In genomic region chr6:52020276-52020675, GRCm38 (mm10) we compare ENCODE assay signal across 26 mouse cellular contexts.
"Had no signal": no experiment of that assay in that cellular context is flagged by ENCODE, and none has a peak within 500 bp of the region (broad histone marks: within the 10 kb centered on the region; RNA-seq: fewer than 3 reads in every experiment).

No protein-coding gene starts in this region.

- H3K27ac ChIP-seq: embryonic facial prominence, embryonic 10.5 days; embryonic facial prominence, embryonic 12.5 days; embryonic facial prominence, embryonic 13.5 days; embryonic facial prominence, embryonic 15.5 days; forebrain, embryonic 10.5 days; forebrain, embryonic 12.5 days; forebrain, embryonic 13.5 days; forebrain, embryonic 15.5 days; gastrocnemius, adult 2 months; heart, adult 2 months; heart, embryonic 10.5 days had no signal

- H3K4me1 ChIP-seq: embryonic facial prominence, embryonic 10.5 days; embryonic facial prominence, embryonic 13.5 days; embryonic facial prominence, embryonic 15.5 days; forebrain, embryonic 10.5 days; forebrain, embryonic 12.5 days; forebrain, embryonic 13.5 days; forebrain, embryonic 15.5 days had no signal

- H3K36me3 ChIP-seq: embryonic facial prominence, embryonic 10.5 days; embryonic facial prominence, embryonic 12.5 days; embryonic facial prominence, embryonic 13.5 days; embryonic facial prominence, embryonic 15.5 days; forebrain, embryonic 10.5 days; forebrain, embryonic 12.5 days; forebrain, embryonic 15.5 days; heart, embryonic 10.5 days had no signal

- H3K4me3 ChIP-seq: embryonic facial prominence, embryonic 10.5 days; embryonic facial prominence, embryonic 12.5 days; embryonic facial prominence, embryonic 13.5 days; embryonic facial prominence, embryonic 15.5 days; erythroblast, embryonic 14.5 days; forebrain, embryonic 10.5 days; forebrain, embryonic 12.5 days; forebrain, embryonic 13.5 days; forebrain, embryonic 15.5 days; gastrocnemius, adult 2 months; heart, adult 2 months; heart, embryonic 10.5 days had no signal

- DNase-seq: cerebellum, adult 9-10 months; cerebellum, adult 9-11 months; cerebellum, postnatal 10 days; cerebellum, postnatal 14 days; cerebellum, postnatal 25 days; cerebellum, postnatal 36 days; embryo, embryonic 11 days; forebrain, postnatal 0 days; gastrocnemius, adult 2 months; gastrocnemius, postnatal 10 days; gastrocnemius, postnatal 14 days; gastrocnemius, postnatal 25 days; gastrocnemius, postnatal 36 days; heart, adult 11 months; heart, adult 18-20 months; heart, adult 2 months had no signal

- H3K9ac ChIP-seq: embryonic facial prominence, embryonic 12.5 days; embryonic facial prominence, embryonic 13.5 days; embryonic facial prominence, embryonic 15.5 days; forebrain, embryonic 12.5 days; forebrain, embryonic 13.5 days; forebrain, embryonic 15.5 days; forebrain, postnatal 0 days had no signal

- H3K4me2 ChIP-seq: embryonic facial prominence, embryonic 12.5 days; embryonic facial prominence, embryonic 13.5 days; embryonic facial prominence, embryonic 15.5 days; forebrain, embryonic 12.5 days; forebrain, embryonic 13.5 days; forebrain, embryonic 15.5 days had no signal

- H3K9me3 ChIP-seq: embryonic facial prominence, embryonic 12.5 days; embryonic facial prominence, embryonic 13.5 days; embryonic facial prominence, embryonic 15.5 days; forebrain, embryonic 15.5 days; heart, embryonic 10.5 days had no signal

- H3K27me3 ChIP-seq: embryonic facial prominence, embryonic 12.5 days; embryonic facial prominence, embryonic 13.5 days; embryonic facial prominence, embryonic 15.5 days; forebrain, embryonic 12.5 days; forebrain, embryonic 13.5 days; forebrain, embryonic 15.5 days had no signal
